ENCODE assay signal across 9 mouse cellular contexts in the genomic region with DNA sequence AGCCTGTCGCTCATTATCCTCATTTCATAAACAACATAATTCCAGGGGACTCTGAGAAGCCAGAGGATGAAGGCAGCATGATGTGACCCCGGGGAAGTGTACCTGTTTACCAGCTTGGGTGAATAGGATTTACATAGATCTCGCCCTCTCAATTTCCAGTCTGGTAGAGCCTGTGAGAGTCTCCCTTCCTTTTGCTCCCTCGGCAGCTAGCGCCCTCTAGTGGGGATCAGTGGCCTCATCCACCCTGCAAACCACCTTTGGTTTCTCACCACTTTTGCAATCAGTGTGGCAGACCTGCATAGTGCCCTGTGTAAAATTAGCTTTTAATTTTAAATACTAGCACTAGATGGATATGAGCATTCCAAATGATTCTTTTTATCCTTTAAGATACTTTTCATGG.
DNase-seq lines count a peak whose midpoint lies in the region; ATAC-seq and TF ChIP-seq lines count a peak whose summit lies in the region.
"Had no signal": no experiment of that assay in that cellular context is flagged by ENCODE, and none has a peak within 500 bp of the region (broad histone marks: within the 10 kb centered on the region; RNA-seq: fewer than 3 reads in every experiment).

No protein-coding gene starts in this region.

- H3K4me2 ChIP-seq in hindbrain, embryonic 11.5 days (replicated peaks; ENCODE audit: low read depth, low read length) = no peak overlapping the region
- H3K4me2 ChIP-seq in hindbrain, embryonic 12.5 days (replicated peaks) = no peak overlapping the region
- H3K4me2 ChIP-seq: lung, embryonic 15.5 days had no signal

- ATAC-seq in hindbrain, embryonic 11.5 days (ENCODE audit: low FRiP score) = no peak
- no peak for ATAC-seq in hindbrain, embryonic 12.5 days (ENCODE audit: low FRiP score)
- peak; percentile 48 for ATAC-seq in inflammation-experienced regulatory T-cells, adult 6 months
- ATAC-seq in erythroid progenitor cell, adult 5-6 weeks (replicated peaks; ENCODE audit: low FRiP score, poor library complexity, severe bottlenecking) = no peak

- H3K36me3 ChIP-seq in hindbrain, embryonic 11.5 days (ENCODE audit: control insufficient read depth, insufficient read depth, low read length) = peaks cover 3% of the 10 kb centered on the region; the same call in 1 of the 2 replicates
- peaks cover 52% of the 10 kb centered on the region for H3K36me3 ChIP-seq in hindbrain, embryonic 12.5 days

- no peaks in the 10 kb centered on the region for H3K4me1 ChIP-seq in hindbrain, embryonic 11.5 days (replicated peaks; ENCODE audit: control insufficient read depth, insufficient read depth, low read length)
- H3K4me1 ChIP-seq in hindbrain, embryonic 12.5 days = no peaks in the 10 kb centered on the region
- no peaks in the 10 kb centered on the region for H3K4me1 ChIP-seq in olfactory bulb, adult 2 months (ENCODE audit: control insufficient read depth, insufficient read depth, low read length)
- H3K4me1 ChIP-seq: lung, embryonic 15.5 days had no signal

- no peak overlapping the region for H3K27ac ChIP-seq in hindbrain, embryonic 11.5 days (ENCODE audit: low read depth, low read length)
- no peak overlapping the region for H3K27ac ChIP-seq in hindbrain, embryonic 12.5 days
- H3K27ac ChIP-seq in olfactory bulb, adult 2 months (ENCODE audit: insufficient read depth, low read depth, low read length) = no peak overlapping the region
- H3K27ac ChIP-seq: lung, embryonic 15.5 days had no signal

- H3K4me3 ChIP-seq in hindbrain, embryonic 11.5 days (ENCODE audit: low read depth, low read length) = no peak overlapping the region
- no peak overlapping the region for H3K4me3 ChIP-seq in hindbrain, embryonic 12.5 days
- H3K4me3 ChIP-seq in olfactory bulb, adult 2 months (ENCODE audit: insufficient read depth, low read depth, low read length) = no peak overlapping the region
- H3K4me3 ChIP-seq: lung, embryonic 15.5 days had no signal

- WGBS in hindbrain, embryonic 11.5 days = 65% methylated on average over 5 of the region's 5 CpGs
- 67% methylated on average over 5 of the region's 5 CpGs for WGBS in hindbrain, embryonic 12.5 days
- WGBS in olfactory bulb, adult 2 months = 69% methylated on average over 5 of the region's 5 CpGs

- no peak overlapping the region for H3K9ac ChIP-seq in hindbrain, embryonic 11.5 days (ENCODE audit: low read depth, low read length)
- H3K9ac ChIP-seq in hindbrain, embryonic 12.5 days = no peak overlapping the region
- H3K9ac ChIP-seq: lung, embryonic 15.5 days had no signal

- no peaks in the 10 kb centered on the region for H3K27me3 ChIP-seq in hindbrain, embryonic 11.5 days (ENCODE audit: control insufficient read depth, insufficient read depth, low read length)
- H3K27me3 ChIP-seq in hindbrain, embryonic 12.5 days = no peaks in the 10 kb centered on the region
- H3K27me3 ChIP-seq: lung, embryonic 15.5 days had no signal

- peak; percentile 42; the same call in 1 of the 2 replicates for TF ChIP-seq CTCF in olfactory bulb, adult 2 months (IDR thresholded peaks at IDR 0.05; ENCODE audit: insufficient read depth, low read depth, low read length)

- DNase-seq in hindbrain, embryonic 11.5 days (ENCODE audit: low spot score) = peak; percentile 50
- peak; percentile 50 for DNase-seq in 3T3-L1 (ENCODE audit: low read depth, low spot score)
- DNase-seq in ES-CJ7 (ENCODE audit: low read depth, low spot score) = peak; percentile 65
- DNase-seq in cerebellum, adult 9-10 months = peak; percentile 38

- H3K9me3 ChIP-seq in hindbrain, embryonic 11.5 days (ENCODE audit: control insufficient read depth, low read length) = no peaks in the 10 kb centered on the region
- H3K9me3 ChIP-seq in hindbrain, embryonic 12.5 days (replicated peaks) = no peaks in the 10 kb centered on the region
- H3K9me3 ChIP-seq: lung, embryonic 15.5 days had no signal

- no peak for TF ChIP-seq POLR2A in olfactory bulb, adult 2 months (IDR thresholded peaks at IDR 0.05; ENCODE audit: insufficient read depth, low read depth, low read length)
